Mouse (Mus musculus) adrenal gland, postnatal 25 days (tissue): ENCODE results near the gene Dynlt1a. TPM values are rescaled to one million over a fixed set of nuclear protein-coding genes. Genes with fewer than 3 reads are reported as not detected.
"Not testable (repeated sequence)": the region's sequence is repeated elsewhere in the genome, so short reads cannot be mapped to it uniquely, and the experiment has no call there.

Experiments used
- DNase-seq: peaks from one replicate; pipeline ENCODE4 v3.0.0; 2021; ENCODE audit warnings: mixed read lengths
- total RNA-seq: library from RNA; stranded (reverse); gene quantifications from 2 replicates; pipeline ENCODE4 v1.2.3, GENCODE M21; 2021

The Dynlt1a gene
- total RNA-seq, 1 experiment from 2014 or later = 5.5 TPM

- not testable (repeated sequence) for DNase-seq
These were observed 28.3 kb downstream of the Dynlt1a start for GRCm38 (mm10) chr17:6289045-6289444.

GRCm38 (mm10) chr17:6286169-6286568 is 31.1 kb downstream of the Dynlt1a start:
- not testable (repeated sequence) for DNase-seq

DNA sequence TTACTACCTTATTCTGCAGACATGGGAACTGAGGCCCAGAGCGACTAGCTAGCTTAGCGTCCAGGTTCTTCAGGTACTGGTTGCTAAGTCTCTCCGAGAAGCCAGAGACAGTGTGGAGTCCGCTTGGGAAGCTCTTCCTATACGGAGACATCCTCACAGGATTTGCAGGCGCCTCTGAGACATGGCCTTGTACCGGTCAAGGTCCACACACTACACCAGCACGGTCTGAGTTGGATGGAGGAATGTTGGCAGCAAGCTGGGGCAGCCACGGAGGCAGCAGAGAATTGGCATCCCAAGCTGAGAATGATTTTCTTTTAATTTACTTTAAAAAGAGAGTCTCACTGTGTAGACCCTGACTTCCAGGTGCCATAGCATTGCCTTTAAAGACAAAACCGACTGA is 34.2 kb downstream of the Dynlt1a start:
- DNase-seq = not testable (repeated sequence)

- DNase-seq = not testable (repeated sequence)
These were observed 36.8 kb downstream of the Dynlt1a start for GRCm38 (mm10) chr17:6280513-6280912.

GRCm38 (mm10) chr17:6279772-6280171 is 37.5 kb downstream of the Dynlt1a start:
- not testable (repeated sequence) for DNase-seq

- not testable (repeated sequence) for DNase-seq
These were observed 38.1 kb downstream of the Dynlt1a start for GRCm38 (mm10) chr17:6279205-6279604.

DNA sequence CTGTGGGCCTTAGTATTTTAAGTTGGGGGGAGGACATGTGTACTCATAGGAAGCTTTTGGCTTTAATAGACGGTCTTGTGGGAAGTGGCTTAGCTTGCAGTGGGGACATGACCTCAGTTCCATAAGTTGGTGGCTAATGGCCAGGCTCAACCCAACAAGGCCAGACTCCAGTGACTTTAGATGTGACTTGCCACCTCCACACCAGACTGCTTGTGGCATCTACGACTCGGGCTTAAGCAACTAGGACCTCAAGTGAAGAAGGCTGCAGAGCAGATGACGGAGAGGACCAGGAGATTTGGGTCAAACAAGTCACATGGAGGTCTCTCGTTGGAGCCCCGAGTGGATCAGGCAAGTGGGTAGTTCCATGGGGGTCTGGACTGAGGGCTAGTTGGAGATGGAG is 42.6 kb downstream of the Dynlt1a start:
- not testable (repeated sequence) for DNase-seq

- DNase-seq = not testable (repeated sequence)
These were observed 45.3 kb downstream of the Dynlt1a start for GRCm38 (mm10) chr17:6271970-6272369.

- DNase-seq = not testable (repeated sequence)
These were observed 46.5 kb downstream of the Dynlt1a start for GRCm38 (mm10) chr17:6270840-6271239.

GRCm38 (mm10) chr17:6269876-6270831 is 47.1 kb downstream of the Dynlt1a start:
- DNase-seq = not testable (repeated sequence)

- not testable (repeated sequence) for DNase-seq
These were observed 60.2 kb downstream of the Dynlt1a start for GRCm38 (mm10) chr17:6257070-6257456.

GRCm38 (mm10) chr17:6256400-6257069 is 60.8 kb downstream of the Dynlt1a start, which contains the start of gene Tmem181a:
Gene Tmem181a, plus strand, starts transcription at chr17:6256860.
- DNase-seq = not testable (repeated sequence)

Other genes with a start within 250 kb of the Dynlt1a start
- gene Serac1, start 237.8 kb downstream of the Dynlt1a start, total RNA-seq = 8.0 and 12.1 TPM in 2 replicates
- gene Gtf2h5, start 237.7 kb downstream of the Dynlt1a start, total RNA-seq = 74.6 and 94.0 TPM in 2 replicates
- gene Tulp4, start 211.1 kb downstream of the Dynlt1a start, total RNA-seq = 68.1 and 90.9 TPM in 2 replicates
- 17.0 TPM in 2 replicates for gene Tmem181a, start 60.6 kb downstream of the Dynlt1a start, total RNA-seq
- gene Dynlt1b, start 112.6 kb upstream of the Dynlt1a start, total RNA-seq = 130 and 171 TPM in 2 replicates